Comparison of ENCODE assay signal across 25 mouse cellular contexts in the genomic region with DNA sequence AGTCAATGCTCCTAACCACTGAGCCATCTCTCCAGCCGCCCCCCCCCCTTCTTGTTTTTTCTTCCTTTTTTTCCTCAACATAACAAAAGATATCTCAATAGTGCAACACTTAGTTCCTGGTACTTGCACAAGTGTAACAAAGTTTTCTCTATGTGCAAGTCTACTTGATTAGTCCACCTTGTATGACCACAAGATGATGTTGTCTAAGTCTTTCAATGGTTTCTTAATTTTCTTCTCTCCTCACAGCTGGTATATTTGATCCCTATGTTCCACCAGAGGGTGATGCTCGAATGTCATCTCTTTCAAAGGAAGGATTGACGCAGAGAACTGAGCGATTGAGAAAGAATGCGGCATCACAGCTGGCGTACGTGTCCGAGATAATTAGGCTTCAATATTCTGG. TPM values are rescaled to one million over a fixed set of nuclear protein-coding genes. Genes with fewer than 3 reads are reported as not detected.
"Had no signal": no experiment of that assay in that cellular context is flagged by ENCODE, and none has a peak within 500 bp of the region (broad histone marks: within the 10 kb centered on the region; RNA-seq: fewer than 3 reads in every experiment).

No protein-coding gene starts in this region.

- H3K9ac ChIP-seq: heart, embryonic 12.5 days; hindbrain, embryonic 12.5 days; hindbrain, embryonic 14.5 days; intestine, embryonic 15.5 days; limb, embryonic 13.5 days; limb, embryonic 15.5 days; liver, embryonic 12.5 days; liver, embryonic 14.5 days had no signal

- DNase-seq: gastrocnemius, postnatal 14 days; gastrocnemius, postnatal 36 days; heart, adult 11 months; heart, adult 2 months; heart, postnatal 10 days; heart, postnatal 4 days; kidney, adult 18-20 months; kidney, adult 8-10 months; kidney, postnatal 10 days; kidney, postnatal 25 days; layer of hippocampus, adult 9-11 months; layer of hippocampus, postnatal 36 days; left cerebral cortex, postnatal 4 days had no signal

- H3K9me3 ChIP-seq: heart, embryonic 12.5 days; hindbrain, embryonic 10.5 days; hindbrain, embryonic 12.5 days; intestine, embryonic 15.5 days; limb, embryonic 13.5 days; limb, embryonic 15.5 days; liver, embryonic 12.5 days had no signal

- H3K4me3 ChIP-seq: heart, adult 2 months; heart, embryonic 12.5 days; hindbrain, embryonic 10.5 days; hindbrain, embryonic 12.5 days; intestine, embryonic 15.5 days; limb, embryonic 13.5 days; limb, embryonic 15.5 days; liver, embryonic 12.5 days had no signal

- H3K27me3 ChIP-seq: heart, embryonic 12.5 days; hindbrain, embryonic 12.5 days; intestine, embryonic 15.5 days; limb, embryonic 13.5 days; limb, embryonic 15.5 days; liver, embryonic 12.5 days had no signal

- H3K27ac ChIP-seq: heart, adult 2 months; hindbrain, embryonic 10.5 days; hindbrain, embryonic 12.5 days; hindbrain, embryonic 14.5 days; intestine, embryonic 15.5 days; limb, embryonic 13.5 days; limb, embryonic 15.5 days; liver, embryonic 12.5 days; liver, embryonic 14.5 days had no signal

- ATAC-seq: hindbrain, embryonic 16.5 days; intestine, embryonic 15.5 days; intestine, postnatal 0 days; liver, embryonic 12.5 days had no signal

- H3K4me2 ChIP-seq: heart, embryonic 12.5 days; hindbrain, embryonic 12.5 days; hindbrain, embryonic 14.5 days; intestine, embryonic 15.5 days; limb, embryonic 13.5 days; limb, embryonic 15.5 days; liver, embryonic 12.5 days had no signal

- H3K4me1 ChIP-seq: heart, embryonic 12.5 days; hindbrain, embryonic 12.5 days; intestine, embryonic 15.5 days had no signal

RNA-seq across cellular contexts. Expression of a gene that starts 30.7 kb away (rescaled TPM):
- total RNA-seq: liver, adult 2 months had no signal
- polyA plus RNA-seq: heart, adult 2 months; liver, adult 2 months; liver, embryonic 12.5 days had no signal
